Mouse (Mus musculus) olfactory bulb, adult 2 months (tissue): ENCODE measurements around the gene Ntng1.

Experiments used
- CTCF ChIP-seq: fragments of 200-500 bp; IDR thresholded peaks from 2 replicates; pipeline ENCODE4 v1.5.1; 2012; ENCODE audit warnings: low read depth, mild to moderate bottlenecking, low read length, moderate library complexity; ENCODE audit not compliant: insufficient read depth
- POLR2A ChIP-seq: fragments of 200-500 bp; IDR thresholded peaks from 2 replicates; pipeline ENCODE4 v1.6.1; 2012; ENCODE audit warnings: mild to moderate bottlenecking, low read depth, low read length, moderate library complexity; ENCODE audit not compliant: insufficient read depth

GRCm38 (mm10) chr3:110010441-110010840, 133.4 kb downstream of the Ntng1 start:
- TF ChIP-seq POLR2A (no peak), CTCF (no peak)
